Mouse (Mus musculus) C2C12 (cell line): ENCODE data around the gene Stx4a.

Experiments used
- CEBPB ChIP-seq: IDR thresholded peaks from one replicate; pipeline ENCODE4 v1.6.1; 2011; ENCODE audit warnings: low read depth, mild to moderate bottlenecking, control low read depth, moderate library complexity
- CTCF ChIP-seq: IDR thresholded peaks from one replicate; pipeline ENCODE4 v1.5.1; 2011; ENCODE audit not compliant: control insufficient read depth, insufficient read depth, insufficient read length
- MAX ChIP-seq: IDR thresholded peaks from one replicate; pipeline ENCODE4 v1.6.1; 2011; ENCODE audit warnings: mild to moderate bottlenecking, control low read depth
- MYOD1 ChIP-seq: IDR thresholded peaks from one replicate; pipeline ENCODE4 v1.6.1; 2011; ENCODE audit warnings: low read depth; ENCODE audit not compliant: control insufficient read depth, insufficient read length
- MYOG ChIP-seq: IDR thresholded peaks from one replicate; pipeline ENCODE4 v1.6.1; 2011; ENCODE audit not compliant: control insufficient read depth, insufficient read length; ENCODE audit errors: extremely low read depth
- USF1 ChIP-seq: IDR thresholded peaks from one replicate; pipeline ENCODE4 v1.6.1; 2011; ENCODE audit warnings: low read depth, mild to moderate bottlenecking, control low read depth, moderate library complexity

- TF ChIP-seq MAX (no peak), CTCF (no peak), MYOG (no peak), CEBPB (no peak), USF1 (no peak), MYOD1 (no peak)
Observed at GRCm38 (mm10) chr7:127823236-127824171, 590 bp upstream of the Stx4a start.
